Mouse (Mus musculus): ENCODE measurements around the gene Gm15107. TPM values are rescaled to one million over a fixed set of nuclear protein-coding genes. Genes with fewer than 3 reads are reported as not detected.
"Not testable (repeated sequence)": the region's sequence is repeated elsewhere in the genome, so short reads cannot be mapped to it uniquely, and the experiment has no call there.

The Gm15107 gene
- not detected in 2 replicates for polyA plus RNA-seq (2016; fragmentation: Nextera tagmentation; extraction: Ambion mirVana)

GRCm38 (mm10) chrX:148180424-148180823, at the start of gene Gm15107:
Gene Gm15107 (plus strand): TSS chrX:148180724.
- 80% methylated on average over 1 of the region's 6 CpGs for WGBS
- not testable (repeated sequence) for H3K36me3 ChIP-seq; H3K4me3 ChIP-seq; H3K4me1 ChIP-seq; H3K27me3 ChIP-seq (ENCODE audit: insufficient read depth, poor library complexity, severe bottlenecking); H3K9me3 ChIP-seq; H3K27ac ChIP-seq; DNase-seq (ENCODE audit: low spot score)

Other genes with a start within 250 kb of the Gm15107 start
- gene Gm15080, start 187.7 kb upstream of the Gm15107 start, polyA plus RNA-seq (2016; fragmentation: Nextera tagmentation; extraction: Ambion mirVana) = not detected in 2 replicates

Measured in heart, embryonic 10.5 days (tissue).